Mouse (Mus musculus) neutrophil, adult 59 days (primary cell): ENCODE measurements around the gene Ak1. TPM values are rescaled to one million over a fixed set of nuclear protein-coding genes. Genes with fewer than 3 reads are reported as not detected.

Experiments used
- total RNA-seq, 2 experiments: library from RNA; stranded (reverse); gene quantifications; 1 replicate in 1 of 2; 2 replicates in 1 of 2; pipeline ENCODE4 v1.2.4; 2023

The Ak1 gene
- total RNA-seq: under 1 TPM; 0.51 to 0.53 TPM

DNA sequence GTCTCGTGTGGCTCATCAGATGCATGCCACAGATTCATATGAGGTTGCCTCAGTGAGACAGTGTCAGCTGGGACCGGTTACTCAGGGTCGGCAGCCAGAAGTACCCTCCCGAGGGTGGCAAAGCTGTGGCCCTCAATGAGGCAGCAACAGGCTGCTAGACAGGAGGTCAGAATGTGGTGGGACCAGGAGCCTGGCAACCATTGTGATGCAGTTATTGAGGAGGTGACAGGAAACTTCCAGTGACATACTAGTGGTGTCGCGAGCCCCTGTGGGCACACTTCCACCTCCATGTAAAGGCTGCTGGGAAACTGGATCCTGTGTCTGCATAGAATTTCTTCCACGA, at the start of gene Ak1:
Ak1 (plus strand) TSS at position 242 of the 343 bp plus-strand sequence.

DNA sequence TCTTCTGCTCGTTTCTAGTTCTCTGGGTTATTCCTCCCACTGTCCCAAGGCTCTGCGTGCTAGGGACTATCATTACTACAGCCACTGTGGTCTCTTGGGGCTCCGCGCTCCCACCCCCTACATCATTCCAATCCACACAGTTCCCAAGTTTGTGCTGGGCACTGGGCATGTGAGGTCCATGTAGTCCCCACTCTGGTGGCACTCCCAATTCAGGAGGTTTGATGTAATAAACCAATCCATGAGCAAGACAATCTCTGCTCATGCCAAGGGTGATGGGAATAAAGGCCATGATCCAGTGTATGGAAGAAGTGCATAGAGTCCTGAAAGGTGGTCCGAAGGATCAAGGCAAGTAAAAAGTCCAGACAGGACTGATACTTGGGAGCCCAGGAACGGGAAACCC, 47.1 kb upstream of the Ak1 start, which contains the start of gene Pip5kl1:
Pip5kl1 (plus strand) TSS at position 301 of the 400 bp plus-strand sequence.

DNA sequence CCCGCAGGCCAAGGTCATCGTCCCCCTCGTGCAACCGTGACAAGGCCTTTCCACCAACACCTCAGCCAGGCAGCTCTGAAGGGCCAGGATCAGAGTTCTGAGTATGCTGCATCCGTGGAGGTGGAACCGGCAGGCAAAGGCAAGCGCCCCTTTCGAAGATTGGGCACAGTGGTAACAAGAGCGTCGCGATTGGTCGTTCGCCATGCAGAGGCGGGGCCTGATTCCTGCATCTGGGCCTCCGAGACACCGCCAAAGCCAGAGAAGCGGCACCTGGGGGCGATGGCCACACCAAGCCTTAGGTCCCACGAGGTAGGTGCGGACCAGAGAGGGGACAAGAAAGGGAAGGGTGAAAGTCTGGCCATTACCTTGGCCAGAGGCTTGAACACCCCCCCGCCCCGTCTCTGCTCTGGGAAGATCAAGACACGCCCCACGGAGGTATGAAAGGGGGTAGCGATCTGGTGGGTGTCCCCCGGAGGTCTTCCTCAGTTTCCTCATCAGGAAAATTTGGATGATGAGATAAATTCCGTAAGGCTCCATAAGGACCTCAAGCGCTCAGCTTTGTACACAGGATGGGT, 45.9 kb upstream of the Ak1 start, which contains the start of gene 9430097D07Rik:
9430097D07Rik (minus strand) TSS at position 99 of the 575 bp plus-strand sequence.

DNA sequence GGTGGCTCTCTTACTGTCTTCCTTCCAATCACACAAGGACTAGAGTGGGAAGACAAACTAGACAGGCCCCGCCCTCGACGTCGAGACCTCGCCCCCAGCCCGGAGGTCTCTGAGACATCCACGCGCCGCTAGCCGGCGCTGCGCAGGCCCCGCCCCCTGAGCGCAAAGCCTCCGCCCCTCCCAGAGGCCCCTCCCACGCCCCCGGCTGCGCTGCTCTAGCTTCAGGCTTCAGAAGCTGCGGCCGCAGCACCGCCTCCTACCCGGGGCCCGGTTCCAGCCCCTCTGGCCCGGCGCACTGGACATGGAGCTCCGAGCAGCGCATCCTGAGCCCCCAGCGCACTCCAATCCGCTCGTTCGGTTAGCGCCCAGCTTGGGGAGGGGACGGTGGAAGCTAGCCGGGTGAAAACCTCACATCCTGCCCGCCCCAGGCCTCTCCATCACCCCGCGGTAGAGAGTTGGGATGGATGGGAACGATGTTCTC, 34.6 kb upstream of the Ak1 start, which contains the start of gene St6galnac4:
St6galnac4 (plus strand) TSS at position 225 of the 481 bp plus-strand sequence.

DNA sequence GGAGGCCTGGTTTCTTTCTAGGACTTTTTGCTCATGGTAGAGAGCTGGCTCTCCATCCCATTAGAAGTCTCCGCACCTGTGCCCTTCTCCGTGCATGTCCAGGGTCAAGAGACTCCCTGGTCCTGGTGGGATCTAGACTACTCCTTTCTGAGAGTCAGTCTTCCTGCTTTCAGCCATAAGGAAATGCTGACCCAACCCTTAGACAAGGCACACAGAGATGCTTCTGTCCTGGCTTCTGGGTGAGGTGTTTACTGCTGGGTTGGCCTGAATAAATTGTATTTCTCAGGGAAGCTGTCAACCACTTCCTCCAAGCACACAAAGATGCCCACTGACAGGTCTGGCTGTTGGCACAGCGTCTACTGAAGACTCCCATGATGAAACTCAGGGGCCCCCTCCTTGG, 22.1 kb upstream of the Ak1 start, which contains the start of gene St6galnac6:
St6galnac6 (plus strand) TSS at position 301 of the 400 bp plus-strand sequence.

DNA sequence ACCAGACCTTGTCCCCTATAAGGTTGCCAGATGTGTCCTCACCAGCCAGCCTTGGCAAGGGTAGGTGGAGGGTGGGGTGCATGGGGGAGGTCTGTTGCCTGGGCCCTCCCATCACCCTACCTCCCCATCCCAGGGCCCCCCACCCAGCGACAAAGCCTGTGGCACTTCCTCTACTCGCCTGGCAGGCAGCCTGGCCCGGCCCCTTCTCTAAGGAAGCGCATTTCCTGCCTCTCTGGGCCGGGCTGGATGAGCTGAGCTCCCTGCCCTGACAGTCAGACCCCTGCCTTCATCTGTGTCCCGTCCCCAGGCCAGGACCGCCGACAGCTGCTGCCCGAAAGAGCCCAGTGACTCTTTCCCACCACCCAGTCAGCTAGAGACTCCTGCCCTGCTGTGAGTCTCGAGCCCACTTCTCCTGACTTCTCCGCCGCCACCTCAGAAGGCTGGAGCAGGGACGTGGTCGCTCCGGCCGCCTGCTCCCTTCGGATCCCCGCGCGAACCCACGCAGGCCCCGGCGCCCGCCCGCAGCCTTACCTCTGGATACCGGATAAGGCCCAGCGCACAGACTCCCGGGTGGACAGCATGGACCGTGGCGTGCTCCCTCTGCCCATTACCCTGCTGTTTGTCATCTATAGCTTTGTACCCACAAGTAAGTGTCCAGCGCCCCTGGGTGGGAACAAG, 25.0 kb downstream of the Ak1 start, which contains the start of gene Eng:
Eng (plus strand) TSS at position 217 of the 678 bp plus-strand sequence.

Other genes with a start within 250 kb of the Ak1 start
- 10 to 100 TPM; 49.7 to 50.5 TPM for gene 1110008P14Rik, start 239.8 kb upstream of the Ak1 start, total RNA-seq
- 1,000 to 10,000 TPM; 7,694 to 9,553 TPM for gene Lcn2, start 233.5 kb upstream of the Ak1 start, total RNA-seq
- gene Ptges2, start 225.9 kb upstream of the Ak1 start, total RNA-seq: 10 to 100 TPM; 11.1 to 13.7 TPM
- gene Naif1, start 171.3 kb upstream of the Ak1 start, total RNA-seq: 1 to 10 TPM; 5.0 to 6.0 TPM
- 10 to 100 TPM; 11.6 to 12.2 TPM for gene Slc25a25, start 170.3 kb upstream of the Ak1 start, total RNA-seq
- 10 to 100 TPM; 15.6 to 17.1 TPM for gene Fam102a, start 86.4 kb upstream of the Ak1 start, total RNA-seq
- 10 to 100 TPM; 54.4 to 59.5 TPM for gene Dpm2, start 50.9 kb upstream of the Ak1 start, total RNA-seq
- gene Pip5kl1, start 47.0 kb upstream of the Ak1 start, total RNA-seq: under 1 TPM in 1 of 2 experiments, not detected in 1; 0.22 TPM
- not detected for gene 9430097D07Rik, start 46.1 kb upstream of the Ak1 start, total RNA-seq
- gene St6galnac4, start 34.7 kb upstream of the Ak1 start, total RNA-seq: 10 to 100 TPM; 16.5 to 16.7 TPM
- 10 to 100 TPM in 1 of 2 experiments, 1 to 10 TPM in 1; 9.1 to 14.1 TPM for gene St6galnac6, start 22.0 kb upstream of the Ak1 start, total RNA-seq
- 10 to 100 TPM; 10.3 to 11.4 TPM for gene Eng, start 24.8 kb downstream of the Ak1 start, total RNA-seq
- gene Fpgs, start 82.4 kb downstream of the Ak1 start, total RNA-seq: 1 to 10 TPM; 4.8 to 5.6 TPM
- 100 to 1,000 TPM; 147 to 175 TPM for gene Cdk9, start 91.3 kb downstream of the Ak1 start, total RNA-seq
- gene Sh2d3c, start 99.3 kb downstream of the Ak1 start, total RNA-seq: 100 to 1,000 TPM; 245 to 274 TPM
- not detected for gene 6330409D20Rik, start 119.3 kb downstream of the Ak1 start, total RNA-seq
- 10 to 100 TPM; 22.0 to 22.7 TPM for gene Tor2a, start 135.5 kb downstream of the Ak1 start, total RNA-seq
- gene Ttc16, start 153.9 kb downstream of the Ak1 start, total RNA-seq: not detected
- 1 to 10 TPM; 1.0 to 1.7 TPM for gene Ptrh1, start 154.0 kb downstream of the Ak1 start, total RNA-seq
- gene Cfap157, start 162.7 kb downstream of the Ak1 start, total RNA-seq: not detected
- gene Stxbp1, start 225.5 kb downstream of the Ak1 start, total RNA-seq: 1 to 10 TPM; 1.2 to 1.5 TPM